Mouse (Mus musculus): ENCODE measurements around the gene Mtm1. TPM values are rescaled to one million over a fixed set of nuclear protein-coding genes. Genes with fewer than 3 reads are reported as not detected.

Gene Mtm1
- total RNA-seq, 2 experiments from 2014 or later = 6.0 to 7.8 TPM

DNA sequence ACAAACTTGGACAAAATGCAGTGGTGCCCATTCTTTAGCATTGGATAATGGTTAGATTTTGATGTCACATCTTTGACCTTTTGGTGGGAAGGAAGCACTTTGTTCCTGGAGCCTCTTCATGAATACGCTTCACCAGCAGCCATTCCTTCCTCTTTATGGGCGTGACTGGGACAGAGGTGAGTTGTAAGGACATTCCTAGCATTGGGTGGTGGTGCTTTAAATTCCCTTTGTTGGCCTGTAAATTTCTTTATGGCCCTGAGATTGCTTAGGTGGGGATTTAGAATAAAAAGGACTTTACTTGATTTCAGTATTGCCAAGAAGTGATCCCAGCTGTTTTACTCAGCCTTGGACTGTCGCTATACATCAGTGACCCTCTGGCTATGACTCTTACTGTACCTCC, 8.3 kb downstream of the Mtm1 start:
- no peak overlapping the region for H3K27ac ChIP-seq
- TF ChIP-seq CTCF (IDR thresholded peaks at IDR 0.05) = no peak
- intact Hi-C loops (cut with DNase I) = loop anchor here (10.0 kb wide), 1 partner anchor 324 kb away; no protein-coding TSS in a partner anchor
- H3K4me3 ChIP-seq = no peak overlapping the region
- no peak for DNase-seq (ENCODE audit: extremely low spot score in 1 of 2, low spot score in 2 of 2)

DNA sequence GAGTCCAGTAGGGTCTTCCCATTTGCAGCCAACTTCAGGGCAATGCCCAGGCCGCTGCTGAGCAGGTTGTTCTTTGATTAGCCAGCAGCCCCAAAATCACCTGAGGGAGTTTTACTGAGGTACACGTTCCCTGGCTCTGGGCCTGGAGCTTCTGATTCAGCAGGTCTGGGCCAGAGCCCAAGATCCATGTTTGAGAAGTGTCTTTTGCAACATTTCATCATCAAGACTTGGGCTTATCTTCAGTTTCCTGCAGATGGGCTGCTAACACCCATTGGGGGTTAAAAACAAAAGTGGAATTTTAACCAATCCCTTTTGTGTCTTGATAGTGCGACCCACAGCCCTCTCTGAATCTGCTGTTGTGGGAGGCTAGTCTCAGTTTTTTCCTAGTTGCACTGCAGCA, 10.3 kb downstream of the Mtm1 start:
- intact Hi-C loops (cut with DNase I) = no loop called here
- H3K27ac ChIP-seq = no peak overlapping the region

GRCm38 (mm10) chrX:71222648-71223408, 12.3 kb downstream of the Mtm1 start:
- DNase-seq (ENCODE audit: extremely low spot score in 1 of 2, low spot score in 2 of 2) = no peak
- Histone ChIP-seq H3K4me3 (no peak overlapping the region), H3K27ac (no peak overlapping the region)
- TF ChIP-seq CTCF (IDR thresholded peaks at IDR 0.05) = no peak
- intact Hi-C loops (cut with DNase I) = no loop called here

More for the DNA sequence above, 10.3 kb downstream of the Mtm1 start:
- peak in 1 of 2 experiments; percentile 10 for DNase-seq (ENCODE audit: extremely low spot score in 1 of 2, low spot score in 2 of 2)
- H3K4me3 ChIP-seq = no peak overlapping the region
- TF ChIP-seq CTCF (IDR thresholded peaks at IDR 0.05) = no peak

DNA sequence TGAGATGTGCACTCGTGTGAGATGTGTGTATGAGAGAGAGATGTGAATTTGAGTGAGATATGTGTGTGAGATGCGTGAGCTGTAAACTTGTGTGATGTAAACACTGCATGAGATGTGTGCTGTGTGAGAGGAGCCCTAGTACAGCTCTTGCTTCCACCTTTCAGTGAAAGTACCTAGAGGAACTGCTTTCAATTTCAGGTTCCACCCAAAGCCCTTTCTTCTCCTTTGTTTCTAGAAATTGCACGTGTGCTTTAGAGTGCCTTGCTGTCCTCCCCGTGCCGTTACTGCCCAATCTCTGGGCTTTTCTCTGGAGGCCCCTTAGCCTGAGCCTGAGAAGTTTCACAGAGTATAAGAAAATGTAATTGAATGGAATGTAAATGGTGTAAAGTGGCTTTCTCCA, 16.3 kb downstream of the Mtm1 start:
- intact Hi-C loops (cut with DNase I) = no loop called here
- no peak overlapping the region for H3K4me3 ChIP-seq

DNA sequence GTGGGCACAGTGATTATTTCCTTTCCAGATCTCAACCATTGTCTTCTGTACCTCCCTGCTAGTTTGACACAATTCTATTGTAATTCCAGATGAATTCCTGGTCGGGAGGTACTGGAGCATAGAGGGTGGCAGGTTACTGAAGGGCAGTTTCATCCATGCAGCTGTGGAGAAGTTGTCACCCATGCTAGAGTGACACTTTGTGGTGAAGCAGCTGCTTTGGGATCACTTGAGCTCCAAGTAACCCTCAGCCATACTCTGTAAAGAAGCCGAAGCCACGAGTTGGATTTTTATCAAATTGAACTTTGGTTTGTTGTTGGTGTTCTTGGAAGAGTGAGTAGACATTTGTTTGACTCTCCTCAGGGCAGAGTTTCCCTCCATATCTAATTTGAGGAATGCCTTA, 17.6 kb downstream of the Mtm1 start:
- no peak for TF ChIP-seq CTCF (IDR thresholded peaks at IDR 0.05)
- intact Hi-C loops (cut with DNase I) = no loop called here
- H3K27ac ChIP-seq = no peak overlapping the region
- no peak for DNase-seq (ENCODE audit: extremely low spot score in 1 of 2, low spot score in 2 of 2)
- H3K4me3 ChIP-seq = no peak overlapping the region

More for the DNA sequence above, 16.3 kb downstream of the Mtm1 start:
- DNase-seq (ENCODE audit: extremely low spot score in 1 of 2, low spot score in 2 of 2) = no peak
- no peak overlapping the region for H3K27ac ChIP-seq
- no peak for TF ChIP-seq CTCF (IDR thresholded peaks at IDR 0.05)

DNA sequence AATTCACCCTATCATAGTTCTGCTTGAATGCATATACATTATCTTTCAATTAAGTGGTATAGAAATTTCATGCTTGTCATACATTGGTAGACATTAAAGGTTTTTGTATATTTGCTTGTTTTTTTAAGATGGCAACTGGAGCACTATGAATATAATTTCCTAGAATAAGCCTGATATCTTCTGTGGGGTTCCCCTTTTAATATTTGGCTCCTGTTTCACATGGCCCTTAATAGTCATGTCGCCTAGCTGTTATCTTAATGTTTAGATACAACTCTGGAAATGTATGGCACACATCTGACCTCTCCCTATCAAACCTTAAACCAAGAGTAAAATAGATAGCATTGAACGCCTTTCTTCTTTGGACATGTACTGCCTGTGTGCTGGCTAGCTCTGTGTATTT, 20.3 kb downstream of the Mtm1 start:
- intact Hi-C loops (cut with DNase I) = no loop called here
- no peak for DNase-seq (ENCODE audit: extremely low spot score in 1 of 2, low spot score in 2 of 2)
- H3K27ac ChIP-seq = no peak overlapping the region
- H3K4me3 ChIP-seq = no peak overlapping the region
- TF ChIP-seq CTCF (IDR thresholded peaks at IDR 0.05) = no peak

DNA sequence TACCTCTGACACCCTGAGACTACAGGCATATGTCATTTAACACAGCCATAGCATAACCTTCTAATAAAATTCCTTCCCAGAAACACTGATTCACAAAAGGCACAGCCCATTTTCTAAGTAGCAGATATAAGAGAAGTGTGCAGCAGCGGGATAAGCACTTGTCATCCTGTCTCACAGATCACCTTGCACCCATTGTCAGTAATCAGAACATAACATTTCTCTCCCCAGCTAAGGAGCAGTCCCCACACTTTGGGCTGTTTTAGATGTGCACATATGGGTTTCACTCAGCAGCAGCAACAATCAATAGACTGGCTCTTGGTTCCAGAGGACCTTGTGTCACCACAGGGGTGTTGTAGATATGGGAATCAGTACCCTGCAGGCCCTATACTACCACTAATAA, 45.9 kb downstream of the Mtm1 start:
- no peak for TF ChIP-seq CTCF (IDR thresholded peaks at IDR 0.05)
- Histone ChIP-seq H3K27ac (no peak overlapping the region), H3K4me3 (no peak overlapping the region)
- intact Hi-C loops (cut with DNase I) = no loop called here
- DNase-seq (ENCODE audit: extremely low spot score in 1 of 2, low spot score in 2 of 2) = no peak

- Histone ChIP-seq H3K4me3 (no peak overlapping the region), H3K27ac (no peak overlapping the region)
- no peak for DNase-seq (ENCODE audit: extremely low spot score in 1 of 2, low spot score in 2 of 2)
- intact Hi-C loops (cut with DNase I) = no loop called here
- TF ChIP-seq CTCF (IDR thresholded peaks at IDR 0.05) = no peak
These were observed 50.3 kb downstream of the Mtm1 start for GRCm38 (mm10) chrX:71260857-71261256.

DNA sequence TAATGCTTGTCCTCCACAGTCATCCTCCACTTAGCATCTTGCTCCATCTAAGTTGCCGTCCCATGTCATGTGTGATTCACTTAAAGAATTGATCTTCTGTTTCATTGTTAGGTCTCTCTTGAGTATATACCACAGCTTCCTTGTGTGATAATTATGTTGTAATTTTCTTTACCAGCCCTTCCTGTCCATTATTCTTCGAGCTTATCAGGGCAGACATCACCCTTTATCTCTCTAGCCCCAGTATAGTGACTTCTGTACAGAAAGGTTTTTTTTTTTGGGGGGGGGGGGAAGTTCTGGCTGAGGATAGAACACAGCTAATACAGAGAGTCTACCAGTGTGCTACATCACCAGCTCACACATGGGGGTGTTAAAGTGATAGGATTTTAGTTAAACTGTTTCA, 53.7 kb downstream of the Mtm1 start:
- intact Hi-C loops (cut with DNase I) = no loop called here
- TF ChIP-seq CTCF (IDR thresholded peaks at IDR 0.05) = no peak
- no peak overlapping the region for H3K4me3 ChIP-seq
- no peak overlapping the region for H3K27ac ChIP-seq
- no peak for DNase-seq (ENCODE audit: extremely low spot score in 1 of 2, low spot score in 2 of 2)

GRCm38 (mm10) chrX:71268972-71269371, 58.4 kb downstream of the Mtm1 start:
- TF ChIP-seq CTCF (IDR thresholded peaks at IDR 0.05) = no peak
- Histone ChIP-seq H3K27ac (peak overlapping the region; percentile 24; the same call in 1 of the 2 replicates), H3K4me3 (no peak overlapping the region)
- intact Hi-C loops (cut with DNase I) = no loop called here
- DNase-seq (ENCODE audit: extremely low spot score in 1 of 2, low spot score in 2 of 2) = peak; percentile 10 to 13

- TF ChIP-seq CTCF (IDR thresholded peaks at IDR 0.05) = no peak
- Histone ChIP-seq H3K4me3 (no peak overlapping the region), H3K27ac (no peak overlapping the region)
- no peak for DNase-seq (ENCODE audit: extremely low spot score in 1 of 2, low spot score in 2 of 2)
- intact Hi-C loops (cut with DNase I) = no loop called here
These were observed 63.6 kb downstream of the Mtm1 start for GRCm38 (mm10) chrX:71274150-71274549.

- Histone ChIP-seq H3K4me3 (no peak overlapping the region), H3K27ac (no peak overlapping the region)
- intact Hi-C loops (cut with DNase I) = no loop called here
- no peak for DNase-seq (ENCODE audit: extremely low spot score in 1 of 2, low spot score in 2 of 2)
- TF ChIP-seq CTCF (IDR thresholded peaks at IDR 0.05) = no peak
These were observed 74.9 kb downstream of the Mtm1 start for GRCm38 (mm10) chrX:71285473-71285872.

DNA sequence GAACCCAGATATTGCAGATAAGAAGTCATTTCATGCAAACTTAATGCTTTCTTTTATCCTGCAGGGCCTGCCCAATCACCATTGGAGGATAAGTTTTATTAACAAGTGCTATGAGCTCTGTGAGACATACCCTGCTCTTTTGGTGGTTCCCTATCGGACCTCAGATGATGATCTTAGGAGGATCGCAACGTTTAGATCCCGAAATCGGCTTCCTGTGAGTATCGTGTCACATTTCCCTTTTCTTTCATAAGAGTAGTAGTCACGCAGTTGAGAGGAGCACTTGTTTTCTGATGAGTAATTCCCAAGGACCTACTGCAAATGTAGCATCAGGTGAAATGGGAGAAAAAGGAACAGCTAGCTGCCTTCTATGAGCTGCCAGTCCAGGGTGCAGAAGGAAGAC, 76.5 kb downstream of the Mtm1 start:
- no peak for TF ChIP-seq CTCF (IDR thresholded peaks at IDR 0.05)
- H3K4me3 ChIP-seq = no peak overlapping the region
- no peak overlapping the region for H3K27ac ChIP-seq
- intact Hi-C loops (cut with DNase I) = no loop called here
- DNase-seq (ENCODE audit: extremely low spot score in 1 of 2, low spot score in 2 of 2) = no peak
